Mouse (Mus musculus) large intestine, adult 2 months (tissue): Measurements from ENCODE around the gene Ppard. TPM values are rescaled to one million over a fixed set of nuclear protein-coding genes. Genes with fewer than 3 reads are reported as not detected.
"Not testable (repeated sequence)": the region's sequence is repeated elsewhere in the genome, so short reads cannot be mapped to it uniquely, and the experiment has no call there.

ENCODE experiments used
- DNase-seq: peaks from one replicate; pipeline ENCODE4 v3.0.0-alpha.2; 2012; ENCODE audit warnings: low read depth, low spot score
- WGBS: fragments of 180-500 bp; shearing (Covaris S2); methylation state at CpG from one replicate; pipeline ENCODE4 v1.1.7; 2018; 5-methylcytosine and 5-hydroxymethylcytosine counted together
- polyA plus RNA-seq: library from polyadenylated mRNA; depleted of rRNA; stranded (reverse); fragments of >200 nt; gene quantifications from 2 replicates; pipeline ENCODE4 v1.2.3, GENCODE M21; 2012

Ppard gene
- polyA plus RNA-seq, 1 experiment, result 139 TPM

DNA sequence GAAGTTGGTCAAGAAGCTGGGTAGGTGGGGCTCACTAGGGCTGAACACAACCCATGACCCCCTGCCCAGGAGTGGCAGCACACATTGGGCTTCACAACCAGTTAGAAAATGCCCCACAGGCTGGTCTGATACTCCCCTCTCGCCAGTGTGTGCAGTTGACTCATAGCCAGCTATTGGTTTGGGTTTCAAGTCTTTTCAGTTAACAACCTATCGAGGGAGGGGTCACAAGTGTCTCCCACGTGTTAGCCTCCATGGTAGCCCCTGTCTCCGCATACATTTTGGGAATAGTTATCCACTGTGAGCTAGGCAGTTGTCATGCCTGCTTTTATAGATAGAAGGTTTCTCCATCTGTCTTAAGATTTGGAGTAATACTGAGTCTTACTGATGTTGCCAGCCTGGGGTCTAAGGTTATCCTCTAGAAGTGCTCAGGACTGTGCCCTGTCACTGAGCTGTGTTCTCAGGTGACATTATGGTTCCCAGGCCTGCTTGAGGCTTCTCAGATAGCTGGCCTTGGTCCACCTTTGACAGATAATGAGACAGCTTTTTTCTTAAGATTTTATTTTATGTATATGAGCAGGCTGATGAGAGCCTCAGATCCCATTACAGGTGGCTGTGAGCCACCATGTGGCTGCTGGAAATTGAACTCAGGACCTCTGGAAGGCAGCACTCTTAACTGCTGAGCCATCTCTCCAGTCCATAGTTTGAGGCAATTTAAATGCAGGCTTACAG is 97.2 kb downstream of the Ppard start:
- 3% methylated on average over 4 of the region's 4 CpGs for WGBS
- no peak for DNase-seq

DNA sequence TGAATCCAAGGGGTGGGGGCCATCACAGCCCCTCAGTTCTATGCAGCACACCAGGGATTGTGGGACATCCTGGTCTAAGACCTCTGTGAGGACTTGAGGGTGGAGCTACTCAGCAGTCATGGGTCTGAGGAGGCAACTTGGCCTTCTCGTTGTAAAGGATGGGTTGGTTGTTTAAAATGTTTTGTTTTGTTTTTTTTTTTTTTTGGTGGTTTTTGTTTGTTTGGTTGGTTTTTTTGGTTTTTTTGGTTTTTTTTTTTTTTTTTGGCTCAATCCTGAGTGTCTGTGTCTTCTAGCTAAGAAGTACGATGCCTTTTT is 97.7 kb downstream of the Ppard start:
- 23% methylated on average over 2 of the region's 2 CpGs for WGBS
- no peak for DNase-seq

DNA sequence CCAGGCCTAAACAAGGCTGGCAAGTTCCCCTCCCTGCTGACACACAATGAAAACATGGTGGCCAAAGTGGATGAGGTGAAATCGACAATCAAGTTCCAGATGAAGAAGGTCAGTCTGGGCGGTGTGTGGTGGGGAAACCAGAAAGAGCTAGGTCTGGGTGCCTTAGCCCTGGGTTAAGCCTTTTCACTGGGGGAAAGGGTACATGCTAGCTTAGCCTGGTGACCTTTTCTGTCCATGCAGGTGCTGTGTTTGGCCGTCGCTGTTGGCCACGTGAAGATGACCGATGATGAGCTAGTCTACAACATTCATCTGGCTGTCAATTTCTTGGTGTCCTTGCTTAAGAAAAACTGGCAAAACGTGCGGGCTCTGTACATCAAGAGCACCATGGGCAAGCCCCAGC is 98.1 kb downstream of the Ppard start:
- DNase-seq, result not testable (repeated sequence)
- 31% methylated on average over 8 of the region's 8 CpGs for WGBS

DNA sequence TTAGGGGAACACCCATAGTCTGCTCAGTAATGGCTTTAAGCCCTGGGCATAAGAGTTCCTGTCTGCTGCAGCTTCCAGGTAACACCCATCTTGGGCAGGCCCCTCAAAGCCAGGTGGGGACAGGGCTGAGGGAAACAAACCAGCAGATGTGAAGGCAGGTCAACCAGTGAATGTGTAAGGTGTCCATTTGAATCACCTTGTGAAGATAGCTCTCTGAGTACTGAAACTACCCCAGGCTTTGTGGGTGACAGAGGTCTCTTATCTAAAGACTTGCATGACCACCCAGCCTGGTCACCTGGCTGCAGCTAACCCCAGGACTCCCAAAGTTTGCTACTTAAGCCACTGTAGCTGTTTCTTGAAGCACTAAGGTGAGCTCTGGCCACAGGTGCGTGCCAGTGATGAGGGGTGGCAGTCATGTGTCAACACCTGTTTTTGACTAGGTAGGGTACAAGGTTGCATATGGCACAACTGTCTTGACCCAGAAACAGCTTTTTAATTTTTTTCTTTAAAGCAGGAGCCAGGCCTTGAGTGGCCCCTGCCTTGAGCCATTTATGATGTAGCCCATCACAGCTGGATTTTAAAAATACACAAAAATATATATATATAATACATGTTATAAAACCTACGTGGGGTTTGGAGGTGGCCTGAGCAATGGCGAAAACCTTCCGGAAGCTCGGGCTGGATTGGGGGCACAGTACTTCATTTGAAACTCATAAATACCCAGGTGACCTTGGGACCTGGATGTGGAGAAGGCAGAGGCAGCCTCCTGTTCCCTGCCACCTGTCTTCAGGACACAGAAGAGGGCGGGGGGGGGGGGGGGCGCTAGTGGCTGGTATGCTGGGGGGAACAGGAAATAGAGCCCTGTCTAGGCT is 99.0 kb downstream of the Ppard start:
- DNase-seq, result no peak
- 31% methylated on average over 7 of the region's 7 CpGs for WGBS

DNA sequence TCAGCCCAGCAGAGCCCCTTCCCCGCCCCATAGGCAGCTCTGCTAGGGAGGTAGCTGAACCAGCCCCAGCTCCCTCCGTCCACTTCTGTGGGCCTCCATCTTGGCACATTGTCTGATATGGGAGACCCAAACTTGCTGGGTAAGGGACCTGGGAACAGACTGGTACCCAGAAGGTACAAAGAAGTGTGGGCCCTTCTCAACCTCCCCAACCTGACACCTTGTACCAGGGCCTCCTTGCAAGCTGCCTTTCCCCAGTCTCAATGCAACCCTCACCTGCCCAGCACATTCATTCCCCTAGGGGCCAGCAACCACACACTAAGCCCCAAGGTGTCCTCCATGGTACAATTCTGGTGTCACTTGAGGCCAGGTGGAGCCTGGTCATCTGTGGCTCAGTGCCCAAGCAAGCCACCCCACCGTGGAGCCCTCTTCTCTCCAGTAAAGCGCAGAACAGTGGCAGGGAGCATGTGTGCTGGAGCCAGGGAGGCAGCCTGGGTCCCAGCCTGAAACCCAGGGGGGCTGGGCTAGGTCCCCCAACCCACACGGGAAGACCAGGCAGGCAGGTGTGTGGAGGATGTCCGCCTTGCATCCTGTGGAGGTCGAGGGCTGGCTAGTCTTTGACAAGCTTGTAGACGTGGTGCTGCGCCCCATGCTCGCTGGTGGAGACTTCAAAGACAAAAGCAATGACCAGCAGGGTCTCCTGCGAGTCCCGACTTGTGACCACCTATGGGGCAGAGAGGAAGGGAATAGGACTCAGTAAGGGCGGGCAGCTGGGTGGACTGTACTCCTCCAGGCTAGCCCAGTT is 99.8 kb downstream of the Ppard start:
- 65% methylated on average over 13 of the region's 13 CpGs for WGBS

DNA sequence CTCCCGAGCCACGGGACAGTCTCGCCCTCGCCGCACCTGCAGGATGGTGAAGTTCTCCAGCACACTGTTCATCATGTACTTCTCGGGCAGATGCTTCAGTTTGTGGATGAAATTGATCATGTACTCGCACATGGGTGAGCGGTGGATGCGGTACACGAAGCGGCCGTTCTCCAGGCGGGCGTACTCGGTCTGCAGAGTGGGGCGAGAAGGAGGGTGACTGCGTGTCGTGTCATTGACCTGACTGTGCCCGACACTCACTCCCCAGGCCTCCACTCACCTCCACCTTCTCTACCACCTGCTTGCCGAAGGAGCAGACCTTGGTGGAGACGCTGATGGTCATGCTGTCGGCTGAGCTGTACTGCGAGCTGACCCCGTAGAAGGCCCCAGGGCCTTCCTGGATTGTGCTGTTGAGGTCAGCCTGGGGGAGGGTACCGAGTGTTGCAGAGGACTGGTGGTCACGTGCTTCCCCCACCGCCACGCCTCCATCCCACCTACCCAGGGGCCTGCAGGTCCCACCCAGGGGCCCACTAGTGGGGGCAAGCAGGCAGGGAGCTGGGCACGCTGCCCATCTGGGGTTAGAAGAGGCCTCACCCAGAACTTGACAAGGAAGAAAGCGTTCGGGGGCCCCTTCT is 100.5 kb downstream of the Ppard start:
- no peak for DNase-seq
- WGBS, result 68% methylated on average over 31 of the region's 31 CpGs

More for the DNA sequence above, 99.8 kb downstream of the Ppard start:
- no peak for DNase-seq

DNA sequence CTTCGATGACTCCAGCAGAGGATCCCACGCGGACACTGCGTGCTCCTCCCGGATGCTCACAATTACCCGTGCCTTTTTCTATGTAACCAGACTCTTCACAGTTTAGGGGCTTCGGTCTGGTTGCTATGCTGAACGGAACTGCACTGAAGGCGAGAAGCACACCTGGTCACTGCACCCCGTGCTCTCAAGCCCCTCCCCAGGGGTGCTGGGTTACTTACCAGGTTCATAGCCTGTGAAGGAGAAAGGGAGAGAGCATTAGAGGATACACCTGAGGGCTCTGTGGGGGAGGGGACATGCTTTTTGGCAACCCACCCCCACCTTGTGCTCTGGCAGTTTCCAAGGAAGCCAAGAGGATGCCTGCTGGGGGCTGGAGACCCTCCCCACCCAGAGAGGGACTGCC is 102.8 kb downstream of the Ppard start:
- DNase-seq, result no peak
- 84% methylated on average over 10 of the region's 10 CpGs for WGBS

DNA sequence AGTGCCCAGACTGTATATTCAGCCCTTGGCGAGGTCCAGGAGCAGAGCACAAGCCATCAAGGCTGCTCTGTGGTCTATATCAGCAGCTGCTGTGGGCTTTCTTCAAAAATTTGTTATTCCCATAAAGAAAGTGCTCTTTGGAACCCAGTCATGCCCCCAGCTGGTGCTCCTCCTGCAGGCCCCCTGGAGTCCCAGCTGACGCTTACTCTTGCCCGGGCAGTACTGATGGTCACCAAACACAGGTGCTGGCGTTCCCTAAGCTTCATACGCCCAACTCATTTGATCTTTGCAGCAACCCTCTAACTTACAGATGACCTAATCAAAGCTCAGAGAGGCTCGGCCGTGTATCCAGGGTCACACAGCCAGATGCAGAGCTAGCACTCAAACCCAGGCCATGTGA is 105.0 kb downstream of the Ppard start:
- WGBS, result 83% methylated on average over 7 of the region's 7 CpGs
- no peak for DNase-seq

DNA sequence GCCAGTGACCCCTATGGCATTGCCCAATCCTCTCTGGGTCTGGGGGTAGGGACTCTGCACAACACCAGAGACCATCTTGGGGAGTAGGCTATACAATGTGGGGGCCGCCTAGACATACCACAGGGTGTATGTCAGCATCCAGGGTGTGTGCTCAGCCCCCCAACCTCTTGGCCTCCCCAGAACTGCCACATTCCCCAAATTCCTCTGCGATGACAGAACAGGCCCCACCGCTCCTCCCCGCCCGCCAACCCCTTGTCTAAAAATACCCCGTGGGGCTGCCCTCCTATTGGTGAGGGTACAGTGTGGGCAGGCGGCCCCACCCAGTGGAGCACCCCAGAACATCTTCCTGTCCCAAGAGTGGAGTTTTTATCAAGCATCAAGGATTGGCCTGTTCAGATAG is 108.1 kb downstream of the Ppard start:
- DNase-seq, result no peak
- 54% methylated on average over 7 of the region's 7 CpGs for WGBS

DNA sequence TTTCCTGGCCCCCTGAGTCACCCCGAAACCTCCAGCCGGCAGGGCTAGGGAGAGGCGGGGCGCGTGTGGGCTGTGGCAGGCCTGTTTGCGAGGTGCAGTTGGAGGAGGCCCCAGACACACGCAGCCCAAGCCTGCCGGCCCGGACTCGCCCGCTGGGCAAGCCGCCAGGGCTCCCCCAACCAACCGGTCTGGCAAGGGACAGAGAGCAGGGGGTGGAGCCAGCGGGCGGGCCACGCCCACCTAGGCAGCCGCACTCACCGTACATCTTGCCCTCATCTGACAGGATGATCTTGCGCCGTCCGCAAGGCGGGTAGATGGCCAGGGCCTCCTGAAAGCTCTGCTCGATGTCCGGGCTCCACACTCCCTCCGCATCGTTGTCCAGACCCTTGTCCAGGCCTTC is 108.6 kb downstream of the Ppard start:
- 3% methylated on average over 26 of the region's 26 CpGs for WGBS
- DNase-seq, result peak; percentile 77

DNA sequence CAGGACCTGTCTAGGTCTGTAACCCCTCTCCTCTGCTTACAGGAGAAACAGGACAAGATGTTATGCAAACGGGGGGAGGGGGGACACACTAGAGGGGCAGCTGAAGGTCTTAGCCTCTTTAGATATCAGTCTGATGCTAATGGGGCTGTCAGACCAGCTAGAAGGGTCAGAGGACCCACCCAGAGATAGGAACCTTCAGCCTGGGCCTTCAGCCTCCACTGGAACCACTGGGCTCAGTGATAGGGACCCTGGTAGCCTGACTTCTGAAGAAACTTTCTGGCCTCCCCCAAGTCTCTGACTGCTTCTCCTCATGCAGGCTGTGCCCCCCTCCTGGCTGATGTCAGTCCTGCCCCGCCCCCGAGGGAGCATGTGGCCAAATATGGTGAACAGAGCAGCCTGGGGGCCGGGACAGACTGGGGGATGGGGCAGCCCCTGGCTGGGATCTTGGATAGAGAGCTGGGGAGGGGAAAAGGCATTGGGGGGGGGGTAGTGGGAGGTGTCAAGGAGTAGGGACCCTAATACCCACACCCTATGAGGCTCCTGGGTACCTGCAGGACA is 111.6 kb downstream of the Ppard start:
- 53% methylated on average over 4 of the region's 4 CpGs for WGBS

DNA sequence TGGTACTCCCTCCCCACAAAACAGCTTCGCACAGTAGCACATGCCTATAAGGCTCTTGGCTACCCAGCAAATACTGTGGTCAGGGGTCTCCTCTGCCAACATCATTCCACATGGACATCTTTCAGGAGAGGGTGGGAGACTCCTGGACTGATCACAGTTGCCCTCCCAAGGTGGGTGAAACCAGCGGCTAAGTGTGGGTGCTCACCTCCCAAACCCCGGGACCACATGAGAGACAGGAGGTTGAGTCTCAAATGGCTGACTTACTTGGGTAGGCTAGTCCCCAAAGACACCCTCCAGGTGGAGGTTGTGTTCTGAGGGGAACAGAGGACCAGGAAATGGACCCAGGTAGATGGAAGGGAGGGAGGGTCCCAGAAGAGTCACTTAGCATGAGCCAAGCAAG is 112.2 kb downstream of the Ppard start:
- 77% methylated on average over 3 of the region's 3 CpGs for whole genome bisulfite sequencing
- no peak for DNase-seq

More for the DNA sequence above, 111.6 kb downstream of the Ppard start:
- no peak for DNase-seq

DNA sequence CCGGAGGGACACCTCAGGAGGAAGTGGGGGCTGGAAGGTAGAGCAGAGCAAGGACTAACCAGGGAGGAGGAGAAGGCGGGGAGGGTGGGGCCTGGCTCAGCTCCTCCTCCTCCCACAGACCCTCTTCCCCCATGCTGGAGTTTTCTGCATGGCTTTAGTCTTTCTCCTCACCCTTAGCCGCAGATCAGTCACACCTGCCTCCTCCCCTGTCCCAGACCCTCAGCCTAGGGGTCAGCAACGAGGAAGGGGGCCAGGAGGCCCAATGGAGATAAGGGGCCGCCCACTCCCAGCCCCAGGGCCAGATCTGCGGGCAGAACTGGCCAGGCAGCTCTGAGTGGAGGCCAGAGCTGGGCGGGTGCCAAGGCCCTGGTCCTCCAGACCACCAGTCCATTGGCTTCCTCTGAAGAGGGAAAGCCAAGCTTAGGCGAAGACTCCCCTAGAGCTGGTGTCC is 112.8 kb downstream of the Ppard start:
- DNase-seq, result no peak
- 45% methylated on average over 8 of the region's 8 CpGs for WGBS

DNA sequence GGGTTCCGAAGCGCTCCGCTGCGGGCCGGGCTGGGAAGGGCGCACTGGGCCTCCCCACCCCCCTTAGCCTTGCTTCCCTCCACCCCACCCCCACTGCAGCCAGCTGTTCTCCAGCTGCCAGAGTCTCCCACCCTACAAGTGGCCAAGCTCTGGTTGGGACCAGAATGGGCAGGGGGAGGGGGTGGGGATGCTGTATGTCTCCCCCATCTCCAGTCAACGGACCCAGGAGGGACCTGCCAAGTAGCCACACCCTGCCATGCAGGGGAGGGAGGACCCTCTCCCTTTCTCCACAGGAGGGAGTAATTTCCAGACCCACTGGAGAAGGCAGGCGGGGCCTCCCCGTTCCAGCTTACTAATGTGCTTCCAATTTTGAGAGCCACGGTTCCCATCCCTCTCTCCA is 113.4 kb downstream of the Ppard start:
- 53% methylated on average over 10 of the region's 10 CpGs for WGBS
- DNase-seq, result no peak

DNA sequence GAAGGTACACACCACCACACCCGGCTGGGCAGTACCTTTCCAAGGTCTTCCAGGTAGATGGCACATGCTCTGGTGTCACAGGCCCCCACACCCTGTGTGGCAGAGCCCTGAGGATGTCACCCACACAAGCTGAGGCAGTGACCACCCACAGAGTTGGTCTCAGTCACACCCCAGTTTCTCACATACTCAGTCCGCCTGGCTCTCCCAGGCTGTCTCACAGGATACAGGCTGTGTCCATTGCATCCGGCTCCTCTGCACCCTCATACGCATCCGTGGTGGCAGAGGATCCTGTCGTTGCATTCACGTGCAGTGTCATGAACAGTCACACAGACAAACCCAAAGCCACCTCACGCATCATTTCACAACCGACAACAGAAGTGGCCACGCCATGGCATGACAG is 114.8 kb downstream of the Ppard start:
- no peak for DNase-seq
- WGBS, result 73% methylated on average over 10 of the region's 10 CpGs

DNA sequence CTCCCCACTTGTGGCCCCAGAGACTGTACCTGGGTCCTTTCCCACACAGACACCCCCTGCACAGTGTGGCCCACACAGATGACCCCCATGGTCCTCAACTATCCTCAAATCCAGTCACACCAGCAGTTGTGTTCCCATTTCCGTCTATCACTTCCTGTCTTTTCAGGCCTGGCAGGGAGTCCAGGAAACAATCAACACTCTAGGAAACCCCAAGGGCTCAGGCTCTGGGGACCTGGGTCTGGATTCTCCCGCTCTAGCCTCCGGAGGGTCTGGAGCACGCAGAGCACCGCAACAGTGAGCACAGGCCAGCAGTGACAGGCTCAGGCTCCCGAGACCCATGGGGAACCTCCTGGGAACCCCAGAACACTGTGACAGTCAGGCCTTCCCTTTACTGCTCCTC is 115.7 kb downstream of the Ppard start:
- 19% methylated on average over 6 of the region's 6 CpGs for WGBS
- no peak for DNase-seq

DNA sequence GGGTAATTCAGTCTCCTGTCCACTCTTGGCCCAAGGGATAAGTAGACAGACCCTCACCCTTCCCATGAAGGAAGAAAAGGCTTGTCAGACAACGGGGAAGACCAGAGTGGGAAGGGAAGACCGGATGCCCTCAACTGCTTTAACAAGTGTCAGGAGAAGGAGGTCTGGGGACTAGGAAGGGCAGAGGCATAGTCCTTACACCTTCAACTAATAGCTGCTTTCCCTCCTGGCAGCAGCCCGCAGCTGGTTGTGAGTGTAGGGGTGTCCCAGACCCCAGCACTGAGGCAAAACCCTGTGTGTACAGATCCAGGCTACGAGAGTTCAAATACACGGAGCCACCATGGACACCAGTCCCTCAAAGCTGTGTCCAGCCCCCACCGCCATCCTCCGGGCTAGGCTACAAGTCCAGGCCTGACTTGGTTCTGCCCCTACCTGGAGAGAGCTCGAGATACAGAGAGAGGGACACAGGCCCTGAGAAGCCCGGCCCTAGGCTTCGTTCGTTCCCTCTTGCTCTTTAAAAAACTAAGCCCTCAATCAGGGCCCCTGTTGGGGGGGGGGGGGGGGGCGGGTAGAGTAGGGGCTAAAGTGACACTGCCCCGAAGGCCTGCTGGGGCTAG is 116.9 kb downstream of the Ppard start:
- WGBS, result 12% methylated on average over 13 of the region's 13 CpGs
- DNase-seq, result no peak

DNA sequence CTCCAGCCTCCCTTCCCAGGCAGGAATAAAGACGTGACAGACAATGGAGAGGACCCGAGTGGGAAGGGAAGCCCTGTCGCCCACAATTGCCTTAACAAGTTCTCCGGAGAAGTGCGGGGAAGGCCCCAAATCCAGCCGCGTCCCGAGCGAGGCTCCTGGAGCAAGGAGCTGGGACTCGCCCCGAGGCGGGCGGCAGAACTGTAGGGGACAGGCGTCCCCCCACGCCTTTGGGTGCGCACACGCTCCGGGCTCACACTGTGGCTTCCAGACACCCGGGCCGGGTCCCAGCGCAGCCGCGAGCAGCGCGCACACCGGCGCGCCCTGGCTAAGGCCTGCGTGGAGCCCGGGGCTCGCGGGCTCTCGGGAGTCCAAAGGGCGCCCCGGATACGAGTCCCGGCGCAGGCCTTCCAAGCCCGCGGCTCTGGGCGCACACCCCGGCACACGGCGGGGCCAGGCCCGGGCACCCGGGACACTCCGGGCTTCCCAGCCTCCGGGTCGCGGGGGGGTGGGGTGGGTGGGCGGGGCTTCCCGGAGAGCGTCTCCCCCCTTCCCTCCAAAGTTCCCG is 117.5 kb downstream of the Ppard start:
- DNase-seq, result no peak
- under 1% methylated on average over 54 of the region's 54 CpGs for WGBS
